Mouse (Mus musculus) cerebellum, adult 2 months (tissue): Measurements from ENCODE around the gene Lig3. TPM values are rescaled to one million over a fixed set of nuclear protein-coding genes. Genes with fewer than 3 reads are reported as not detected.

ENCODE experiments used
- DNase-seq, 2 experiments: peaks; one replicate each; pipeline ENCODE4 v3.0.0; 2021
- H3K27ac ChIP-seq: fragments of 200-500 bp; 2 replicates; pipeline ENCODE4 v1.5.1; 2012; ENCODE audit warnings: low read length, control low read depth, inconsistent platforms; ENCODE audit not compliant: insufficient read depth
- H3K27me3 ChIP-seq: fragments of 200-500 bp; 2 replicates; pipeline ENCODE4 v1.6.1; 2012; ENCODE audit warnings: inconsistent platforms, mild to moderate bottlenecking, low read length, moderate library complexity; ENCODE audit not compliant: control insufficient read depth, insufficient read depth
- H3K4me1 ChIP-seq: fragments of 200-500 bp; 2 replicates; pipeline ENCODE4 v1.6.1; 2011; ENCODE audit warnings: low read length; ENCODE audit not compliant: control insufficient read depth, insufficient read depth
- H3K4me3 ChIP-seq: fragments of 200-500 bp; replicated peaks from 2 replicates; pipeline ENCODE3; 2011; ENCODE audit warnings: mild to moderate bottlenecking, low read depth, low read length, control low read depth; ENCODE audit not compliant: insufficient read depth
- CTCF ChIP-seq: fragments of 200-500 bp; IDR thresholded peaks from 2 replicates; pipeline ENCODE4 v1.5.1; 2011; ENCODE audit warnings: low read depth, mild to moderate bottlenecking, control low read depth, low read length, moderate library complexity, borderline replicate concordance; ENCODE audit not compliant: insufficient read depth
- POLR2A ChIP-seq: fragments of 200-500 bp; IDR thresholded peaks from 2 replicates; pipeline ENCODE4 v1.6.1; 2011; ENCODE audit warnings: low read length, control low read depth, borderline replicate concordance; ENCODE audit not compliant: insufficient read depth
- WGBS: fragments of 180-500 bp; shearing (Covaris S2); methylation state at CpG from one replicate; pipeline ENCODE4 v1.1.7; 2018; 5-methylcytosine and 5-hydroxymethylcytosine counted together
- polyA plus RNA-seq: library from polyadenylated mRNA; depleted of rRNA; stranded (reverse); fragments of >200 nt; gene quantifications from 2 replicates; pipeline ENCODE4 v1.2.3, GENCODE M21; 2012; rRNA removed

Lig3 gene
- 27.6 and 32.3 TPM in 2 replicates for polyA plus RNA-seq

GRCm38 (mm10) chr11:82780983-82781903 is at the start of gene Lig3:
TSS of gene Lig3 (plus strand) at chr11:82781108.
- Histone ChIP-seq H3K4me3 (peak within 1 kb of the TSS; percentile 92), H3K27ac (peak within 1 kb of the TSS; percentile 99), H3K4me1 (no peaks in the 10 kb centered on the region; the same call in 1 of the 2 replicates), H3K27me3 (no peaks in the 10 kb centered on the region)
- under 1% methylated on average over 80 of the region's 90 CpGs for WGBS
- DNase-seq: peak; percentile 93 to 94
- TF ChIP-seq POLR2A (peak; percentile 45; the same call in 1 of the 2 replicates), CTCF (no peak)

GRCm38 (mm10) chr11:82734227-82734626 is 46.7 kb upstream of the Lig3 start:
- Histone ChIP-seq H3K4me3 (no peak overlapping the region), H3K4me1 (no peaks in the 10 kb centered on the region), H3K27ac (no peak overlapping the region), H3K27me3 (no peaks in the 10 kb centered on the region)
- TF ChIP-seq POLR2A (no peak), CTCF (no peak)
- no peak for DNase-seq

GRCm38 (mm10) chr11:82739006-82739405 is 41.9 kb upstream of the Lig3 start:
- no peak overlapping the region for H3K27ac ChIP-seq
- no peaks in the 10 kb centered on the region for H3K4me1 ChIP-seq
- no peaks in the 10 kb centered on the region for H3K27me3 ChIP-seq
- no peak for DNase-seq
- no peak overlapping the region for H3K4me3 ChIP-seq
- TF ChIP-seq CTCF (no peak), POLR2A (no peak)

- TF ChIP-seq POLR2A: no peak
- TF ChIP-seq CTCF: peak; percentile 15; the same call in 1 of the 2 replicates
- H3K27me3 ChIP-seq: no peaks in the 10 kb centered on the region; the same call in 1 of the 2 replicates
- WGBS: 32% methylated on average over 6 of the region's 6 CpGs
- H3K27ac ChIP-seq: no peak overlapping the region
- no peak overlapping the region for H3K4me3 ChIP-seq
- H3K4me1 ChIP-seq: no peaks in the 10 kb centered on the region
- DNase-seq: peak in 1 of 2 experiments; percentile 10
Observed at GRCm38 (mm10) chr11:82746138-82746537, 34.8 kb upstream of the Lig3 start.

- no peak for TF ChIP-seq CTCF
- TF ChIP-seq POLR2A: no peak
- H3K4me3 ChIP-seq: no peak overlapping the region
- WGBS: 83% methylated on average over 8 of the region's 8 CpGs
- no peak overlapping the region for H3K27ac ChIP-seq
- no peaks in the 10 kb centered on the region for H3K4me1 ChIP-seq
- H3K27me3 ChIP-seq: no peaks in the 10 kb centered on the region; the same call in 1 of the 2 replicates
- no peak for DNase-seq
Observed at GRCm38 (mm10) chr11:82746857-82747366, 34.0 kb upstream of the Lig3 start.

- DNase-seq: no peak
- H3K4me3 ChIP-seq: no peak overlapping the region
- TF ChIP-seq POLR2A: no peak
- TF ChIP-seq CTCF: no peak
- H3K4me1 ChIP-seq: no peaks in the 10 kb centered on the region
- 75% methylated on average over 6 of the region's 6 CpGs for WGBS
- no peaks in the 10 kb centered on the region for H3K27me3 ChIP-seq
- H3K27ac ChIP-seq: no peak overlapping the region
Observed at GRCm38 (mm10) chr11:82752349-82753115, 28.4 kb upstream of the Lig3 start.

- Histone ChIP-seq H3K27ac (no peak overlapping the region), H3K4me1 (no peaks in the 10 kb centered on the region), H3K27me3 (no peaks in the 10 kb centered on the region), H3K4me3 (no peak overlapping the region)
- TF ChIP-seq CTCF: no peak
- no peak for TF ChIP-seq POLR2A
- DNase-seq: no peak
- 92% methylated on average over 1 of the region's 1 CpGs for WGBS
Observed at GRCm38 (mm10) chr11:82755919-82756318, 25.0 kb upstream of the Lig3 start.
